Comparison of ENCODE assay signal across 8 mouse cellular contexts in the genomic region with DNA sequence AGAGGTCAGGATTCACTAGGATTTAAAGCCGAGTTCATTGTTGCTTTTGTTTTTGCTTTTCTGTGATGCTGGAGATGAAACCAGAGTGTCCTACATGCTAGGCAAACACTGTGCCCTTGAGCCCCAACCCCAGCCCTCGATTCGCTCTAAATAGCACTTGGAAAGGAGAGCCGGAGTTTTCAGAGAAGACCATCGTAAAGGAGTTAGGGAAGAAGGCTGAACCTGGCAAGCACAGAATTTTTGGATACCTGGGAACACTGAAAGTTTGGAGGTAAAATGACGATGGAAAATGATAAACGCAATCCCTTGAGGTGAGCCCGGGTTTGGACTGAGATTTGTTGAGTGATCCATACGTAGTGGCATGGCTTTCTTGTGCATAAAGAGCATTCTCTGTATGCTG. TPM values are rescaled to one million over a fixed set of nuclear protein-coding genes. Genes with fewer than 3 reads are reported as not detected.
DNase-seq lines count a peak whose midpoint lies in the region; ATAC-seq and TF ChIP-seq lines count a peak whose summit lies in the region.
"Had no signal": no experiment of that assay in that cellular context is flagged by ENCODE, and none has a peak within 500 bp of the region (broad histone marks: within the 10 kb centered on the region; RNA-seq: fewer than 3 reads in every experiment).

No protein-coding gene starts in this region.

- peak overlapping the region; percentile 60; the same call in 1 of the 2 replicates for H3K4me3 ChIP-seq in left cerebral cortex, adult 2 months
- H3K4me3 ChIP-seq in forebrain, embryonic 16.5 days (replicated peaks; ENCODE audit: low read length) = peak overlapping the region; percentile 79
- peak overlapping the region; percentile 80 for H3K4me3 ChIP-seq in limb, embryonic 13.5 days
- 0 out of 2 replicates have a peak overlapping the region, but pooled peaks have one; percentile 65 for H3K4me3 ChIP-seq in olfactory bulb, adult 2 months (ENCODE audit: insufficient read depth, low read depth, low read length)

- intact Hi-C loops in left cerebral cortex, adult 2 months (cut with DNase I) = loop anchor here (2.0 kb wide), 1 partner anchor 28 kb away; no protein-coding TSS in a partner anchor

- no peak for TF ChIP-seq POLR2A in olfactory bulb, adult 2 months (IDR thresholded peaks at IDR 0.05; ENCODE audit: insufficient read depth, low read depth, low read length)

- DNase-seq in left cerebral cortex, adult 2 months (ENCODE audit: extremely low spot score in 1 of 2, low spot score in 2 of 2) = no peak
- no peak for DNase-seq in left cerebral cortex, adult 9 months (ENCODE audit: low spot score in 2 of 2)
- no peak for DNase-seq in spleen, postnatal 4 days (ENCODE audit: low spot score in 2 of 2)
- DNase-seq in cerebellum, postnatal 14 days = no peak

- no peak for ATAC-seq in forebrain, embryonic 16.5 days
- ATAC-seq in limb, embryonic 13.5 days (ENCODE audit: low FRiP score, low read depth) = no peak

- 37% methylated on average over 9 of the region's 9 CpGs for WGBS in forebrain, embryonic 16.5 days
- WGBS in limb, embryonic 13.5 days = 23% methylated on average over 9 of the region's 9 CpGs
- WGBS in olfactory bulb, adult 2 months = 39% methylated on average over 9 of the region's 9 CpGs

- H3K4me1 ChIP-seq in forebrain, embryonic 16.5 days (replicated peaks; ENCODE audit: control insufficient read depth, insufficient read depth, low read length) = peaks cover 39% of the 10 kb centered on the region
- peaks cover 29% of the 10 kb centered on the region for H3K4me1 ChIP-seq in limb, embryonic 13.5 days
- peaks cover 11% of the 10 kb centered on the region; the same call in 1 of the 2 replicates for H3K4me1 ChIP-seq in olfactory bulb, adult 2 months (ENCODE audit: control insufficient read depth, insufficient read depth, low read length)

- peak overlapping the region; percentile 90 for H3K9ac ChIP-seq in forebrain, embryonic 16.5 days (replicated peaks; ENCODE audit: low read depth, low read length)
- peak overlapping the region; percentile 86 for H3K9ac ChIP-seq in limb, embryonic 13.5 days

- H3K9me3 ChIP-seq in forebrain, embryonic 16.5 days (ENCODE audit: control insufficient read depth, low read length) = no peaks in the 10 kb centered on the region
- no peaks in the 10 kb centered on the region for H3K9me3 ChIP-seq in limb, embryonic 13.5 days

- H3K27ac ChIP-seq in left cerebral cortex, adult 2 months = 0 out of 2 replicates have a peak overlapping the region, but pooled peaks have one; percentile 80
- peak overlapping the region; percentile 29 for H3K27ac ChIP-seq in forebrain, embryonic 16.5 days (ENCODE audit: low read length)
- no peak overlapping the region for H3K27ac ChIP-seq in limb, embryonic 13.5 days
- H3K27ac ChIP-seq in olfactory bulb, adult 2 months (ENCODE audit: insufficient read depth, low read depth, low read length) = no peak overlapping the region

- TF ChIP-seq CTCF in left cerebral cortex, adult 2 months (IDR thresholded peaks at IDR 0.05) = no peak
- no peak for TF ChIP-seq CTCF in olfactory bulb, adult 2 months (IDR thresholded peaks at IDR 0.05; ENCODE audit: insufficient read depth, low read depth, low read length)

- H3K27me3 ChIP-seq in forebrain, embryonic 16.5 days (replicated peaks; ENCODE audit: control insufficient read depth, insufficient read depth, low read length) = no peaks in the 10 kb centered on the region
- no peaks in the 10 kb centered on the region for H3K27me3 ChIP-seq in limb, embryonic 13.5 days
- H3K27me3 ChIP-seq: Patski had no signal

- H3K36me3 ChIP-seq in forebrain, embryonic 16.5 days (ENCODE audit: control insufficient read depth, insufficient read depth) = no peaks in the 10 kb centered on the region
- peaks cover 11% of the 10 kb centered on the region for H3K36me3 ChIP-seq in limb, embryonic 13.5 days

- H3K4me2 ChIP-seq in forebrain, embryonic 16.5 days (ENCODE audit: low read length) = peak overlapping the region; percentile 88
- peak overlapping the region; percentile 97 for H3K4me2 ChIP-seq in limb, embryonic 13.5 days (replicated peaks)

RNA-seq across cellular contexts. Expression of a gene that starts 0.6 kb away (rescaled TPM):
- 10 to 100 TPM; 19.4 to 24.4 TPM for total RNA-seq in left cerebral cortex, adult 2 months (2021)
- polyA plus RNA-seq in forebrain, embryonic 16.5 days (2015; fragmentation: Nextera tagmentation; extraction: Ambion mirVana) = 12.3 and 15.8 TPM in 2 replicates
- 6.9 and 7.4 TPM in 2 replicates for polyA plus RNA-seq in limb, embryonic 13.5 days (2015; fragmentation: Nextera tagmentation; extraction: Ambion mirVana)
- polyA plus RNA-seq in olfactory bulb, adult 2 months (2012; ENCODE audit: insufficient read depth, insufficient read length, low replicate concordance, missing spikeins) = 101 TPM in 1 of 2 replicates, not detected in the other

RNA-seq across cellular contexts. Expression of a gene that starts 17.1 kb away (rescaled TPM):
- total RNA-seq in left cerebral cortex, adult 2 months (2021) = 10 to 100 TPM; 12.9 to 14.8 TPM
- 24.6 and 25.5 TPM in 2 replicates for polyA plus RNA-seq in forebrain, embryonic 16.5 days (2015; fragmentation: Nextera tagmentation; extraction: Ambion mirVana)
- 22.7 and 24.1 TPM in 2 replicates for polyA plus RNA-seq in limb, embryonic 13.5 days (2015; fragmentation: Nextera tagmentation; extraction: Ambion mirVana)
- not detected in 2 replicates for polyA plus RNA-seq in olfactory bulb, adult 2 months (2012; ENCODE audit: insufficient read depth, insufficient read length, low replicate concordance, missing spikeins)

RNA-seq across cellular contexts. Expression of a gene that starts 17.9 kb away (rescaled TPM):
- 10 to 100 TPM; 40.9 to 41.8 TPM for total RNA-seq in left cerebral cortex, adult 2 months (2021)
- 76.9 and 81.8 TPM in 2 replicates for polyA plus RNA-seq in forebrain, embryonic 16.5 days (2015; fragmentation: Nextera tagmentation; extraction: Ambion mirVana)
- polyA plus RNA-seq in limb, embryonic 13.5 days (2015; fragmentation: Nextera tagmentation; extraction: Ambion mirVana) = 69.2 and 76.3 TPM in 2 replicates
- polyA plus RNA-seq in olfactory bulb, adult 2 months (2012; ENCODE audit: insufficient read depth, insufficient read length, low replicate concordance, missing spikeins) = not detected in 2 replicates

RNA-seq across cellular contexts. Expression of a gene that starts 25.9 kb away (rescaled TPM):
- 10 to 100 TPM; 36.5 to 39.1 TPM for total RNA-seq in left cerebral cortex, adult 2 months (2021)
- polyA plus RNA-seq in forebrain, embryonic 16.5 days (2015; fragmentation: Nextera tagmentation; extraction: Ambion mirVana) = 18.2 and 19.5 TPM in 2 replicates
- 68.8 and 68.9 TPM in 2 replicates for polyA plus RNA-seq in limb, embryonic 13.5 days (2015; fragmentation: Nextera tagmentation; extraction: Ambion mirVana)
- polyA plus RNA-seq in olfactory bulb, adult 2 months (2012; ENCODE audit: insufficient read depth, insufficient read length, low replicate concordance, missing spikeins) = not detected in 2 replicates

RNA-seq across cellular contexts. Expression of a gene that starts 57.2 kb away (rescaled TPM):
- 1 to 10 TPM; 5.2 to 6.1 TPM for total RNA-seq in left cerebral cortex, adult 2 months (2021)
- 1.9 and 2.7 TPM in 2 replicates for polyA plus RNA-seq in forebrain, embryonic 16.5 days (2015; fragmentation: Nextera tagmentation; extraction: Ambion mirVana)
- polyA plus RNA-seq in limb, embryonic 13.5 days (2015; fragmentation: Nextera tagmentation; extraction: Ambion mirVana) = 0.41 and 0.56 TPM in 2 replicates
- not detected in 2 replicates for polyA plus RNA-seq in olfactory bulb, adult 2 months (2012; ENCODE audit: insufficient read depth, insufficient read length, low replicate concordance, missing spikeins)

Comparison
In these comparisons a context has a peak if more than half of its experiments do, and no peak if none do; other contexts are left out.
1. H3K27ac ChIP-seq: peak in left cerebral cortex, adult 2 months (single experiment) and forebrain, embryonic 16.5 days (single experiment); none in limb, embryonic 13.5 days (single experiment) and olfactory bulb, adult 2 months (single experiment).
2. RNA of a gene that starts 17.1 kb away (polyA plus RNA-seq): 24.6 to 25.5 TPM in forebrain, embryonic 16.5 days and 22.7 to 24.1 TPM in limb, embryonic 13.5 days; not detected in olfactory bulb, adult 2 months; every median in the first group is over 10 times any median in the second.
3. Peak in every context shown above with its lines, with median percentiles within 50 percentile points of each other: H3K4me3 ChIP-seq.